Mouse (Mus musculus): Measurements from ENCODE around the gene Tfap2d.

- no peak for TF ChIP-seq CHD2 (IDR thresholded peaks at IDR 0.05; ENCODE audit: low read depth, low read length)
- no peak; the same call in 1 of the 2 replicates for TF ChIP-seq ZNF384 (IDR thresholded peaks at IDR 0.05; ENCODE audit: low read depth, low read length)
- no peak for TF ChIP-seq ZC3H11A (IDR thresholded peaks at IDR 0.05; ENCODE audit: borderline replicate concordance, low read depth, low read length)
- no peak for TF ChIP-seq MAFK (IDR thresholded peaks at IDR 0.05; ENCODE audit: insufficient read depth, low read depth, low read length)
- TF ChIP-seq HCFC1 (IDR thresholded peaks at IDR 0.05; ENCODE audit: borderline replicate concordance, insufficient read depth, low read length) = no peak
Measured at GRCm38 (mm10) chr1:19210215-19211032, 107.6 kb downstream of the Tfap2d start.

Measured in ES-E14 (cell line).